Mouse (Mus musculus): ENCODE measurements around the gene Kcnj14. TPM values are rescaled to one million over a fixed set of nuclear protein-coding genes. Genes with fewer than 3 reads are reported as not detected.

Kcnj14 gene
- polyA plus RNA-seq, 1 experiment: 0.22 TPM

- H3K79me3 ChIP-seq (ENCODE audit: low read depth): no peaks in the 10 kb centered on the region
- no peak overlapping the region for H3K4me3 ChIP-seq (ENCODE audit: insufficient read depth, poor library complexity, severe bottlenecking)
- H3K36me3 ChIP-seq (ENCODE audit: control insufficient read depth, insufficient read depth): no peaks in the 10 kb centered on the region
- no peaks in the 10 kb centered on the region for H3K27me3 ChIP-seq (ENCODE audit: control insufficient read depth, insufficient read depth, insufficient read length)
- H3K79me2 ChIP-seq (ENCODE audit: control insufficient read depth, insufficient read depth): no peaks in the 10 kb centered on the region
- no peak overlapping the region for H3ac ChIP-seq (ENCODE audit: control insufficient read depth, insufficient read length, low read depth)
- no peak for TF ChIP-seq USF1 (IDR thresholded peaks at IDR 0.05; ENCODE audit: low read depth)
- no peak for TF ChIP-seq MYOD1 (IDR thresholded peaks at IDR 0.05; ENCODE audit: control insufficient read depth, insufficient read length, low read depth)
- TF ChIP-seq MYOG (IDR thresholded peaks at IDR 0.05; ENCODE audit: control insufficient read depth, extremely low read depth, insufficient read length): no peak
- no peak for TF ChIP-seq FOSL1 (IDR thresholded peaks at IDR 0.05; ENCODE audit: insufficient read depth, low read length, poor library complexity, severe bottlenecking)
- no peak for TF ChIP-seq CTCF (IDR thresholded peaks at IDR 0.05; ENCODE audit: control insufficient read depth, insufficient read depth, insufficient read length)
- no peak for TF ChIP-seq CEBPB (IDR thresholded peaks at IDR 0.05; ENCODE audit: low read depth)
- no peak for TF ChIP-seq MAX (IDR thresholded peaks at IDR 0.05)
Measured at GRCm38 (mm10) chr7:45842950-45843744, 18.6 kb upstream of the Kcnj14 start.

- Histone ChIP-seq H3K36me3 (ENCODE audit: control insufficient read depth, insufficient read depth) (peaks cover 8% of the 10 kb centered on the region), H3ac (ENCODE audit: control insufficient read depth, insufficient read length, low read depth) (no peak overlapping the region), H3K79me2 (ENCODE audit: control insufficient read depth, insufficient read depth) (peaks cover 18% of the 10 kb centered on the region), H3K79me3 (ENCODE audit: low read depth) (peaks cover 16% of the 10 kb centered on the region), H3K27me3 (ENCODE audit: control insufficient read depth, insufficient read depth, insufficient read length) (peaks cover 20% of the 10 kb centered on the region), H3K4me3 (ENCODE audit: insufficient read depth, poor library complexity, severe bottlenecking) (no peak overlapping the region)
- no peak for TF ChIP-seq CEBPB (IDR thresholded peaks at IDR 0.05; ENCODE audit: low read depth)
- TF ChIP-seq MYOD1 (IDR thresholded peaks at IDR 0.05; ENCODE audit: control insufficient read depth, insufficient read length, low read depth): no peak
- TF ChIP-seq FOSL1 (IDR thresholded peaks at IDR 0.05; ENCODE audit: insufficient read depth, low read length, poor library complexity, severe bottlenecking): no peak
- no peak for TF ChIP-seq MAX (IDR thresholded peaks at IDR 0.05)
- TF ChIP-seq MYOG (IDR thresholded peaks at IDR 0.05; ENCODE audit: control insufficient read depth, extremely low read depth, insufficient read length): no peak
- no peak for TF ChIP-seq USF1 (IDR thresholded peaks at IDR 0.05; ENCODE audit: low read depth)
- TF ChIP-seq CTCF (IDR thresholded peaks at IDR 0.05; ENCODE audit: control insufficient read depth, insufficient read depth, insufficient read length): no peak
Measured at GRCm38 (mm10) chr7:45833924-45834323, 9.3 kb upstream of the Kcnj14 start.

- H3ac ChIP-seq (ENCODE audit: control insufficient read depth, insufficient read length, low read depth): no peak overlapping the region
- peaks cover 24% of the 10 kb centered on the region for H3K79me2 ChIP-seq (ENCODE audit: control insufficient read depth, insufficient read depth)
- no peak overlapping the region for H3K4me3 ChIP-seq (ENCODE audit: insufficient read depth, poor library complexity, severe bottlenecking)
- H3K79me3 ChIP-seq (ENCODE audit: low read depth): peaks cover 20% of the 10 kb centered on the region
- peaks cover 20% of the 10 kb centered on the region for H3K27me3 ChIP-seq (ENCODE audit: control insufficient read depth, insufficient read depth, insufficient read length)
- H3K36me3 ChIP-seq (ENCODE audit: control insufficient read depth, insufficient read depth): peaks cover 13% of the 10 kb centered on the region
- TF ChIP-seq CEBPB (IDR thresholded peaks at IDR 0.05; ENCODE audit: low read depth): no peak
- TF ChIP-seq MAX (IDR thresholded peaks at IDR 0.05): no peak
- TF ChIP-seq USF1 (IDR thresholded peaks at IDR 0.05; ENCODE audit: low read depth): no peak
- no peak for TF ChIP-seq MYOD1 (IDR thresholded peaks at IDR 0.05; ENCODE audit: control insufficient read depth, insufficient read length, low read depth)
- no peak for TF ChIP-seq CTCF (IDR thresholded peaks at IDR 0.05; ENCODE audit: control insufficient read depth, insufficient read depth, insufficient read length)
- no peak for TF ChIP-seq MYOG (IDR thresholded peaks at IDR 0.05; ENCODE audit: control insufficient read depth, extremely low read depth, insufficient read length)
- TF ChIP-seq FOSL1 (IDR thresholded peaks at IDR 0.05; ENCODE audit: insufficient read depth, low read length, poor library complexity, severe bottlenecking): no peak
Measured at GRCm38 (mm10) chr7:45833148-45833790, 8.7 kb upstream of the Kcnj14 start.

GRCm38 (mm10) chr7:45832428-45832827 is 7.8 kb upstream of the Kcnj14 start:
- peaks cover 24% of the 10 kb centered on the region for H3K79me3 ChIP-seq (ENCODE audit: low read depth)
- peaks cover 20% of the 10 kb centered on the region for H3K27me3 ChIP-seq (ENCODE audit: control insufficient read depth, insufficient read depth, insufficient read length)
- no peak overlapping the region for H3K4me3 ChIP-seq (ENCODE audit: insufficient read depth, poor library complexity, severe bottlenecking)
- no peak overlapping the region for H3ac ChIP-seq (ENCODE audit: control insufficient read depth, insufficient read length, low read depth)
- peaks cover 31% of the 10 kb centered on the region for H3K79me2 ChIP-seq (ENCODE audit: control insufficient read depth, insufficient read depth)
- peaks cover 20% of the 10 kb centered on the region for H3K36me3 ChIP-seq (ENCODE audit: control insufficient read depth, insufficient read depth)
- no peak for TF ChIP-seq MYOD1 (IDR thresholded peaks at IDR 0.05; ENCODE audit: control insufficient read depth, insufficient read length, low read depth)
- no peak for TF ChIP-seq CEBPB (IDR thresholded peaks at IDR 0.05; ENCODE audit: low read depth)
- no peak for TF ChIP-seq USF1 (IDR thresholded peaks at IDR 0.05; ENCODE audit: low read depth)
- TF ChIP-seq FOSL1 (IDR thresholded peaks at IDR 0.05; ENCODE audit: insufficient read depth, low read length, poor library complexity, severe bottlenecking): no peak
- TF ChIP-seq MYOG (IDR thresholded peaks at IDR 0.05; ENCODE audit: control insufficient read depth, extremely low read depth, insufficient read length): no peak
- TF ChIP-seq MAX (IDR thresholded peaks at IDR 0.05): no peak
- TF ChIP-seq CTCF (IDR thresholded peaks at IDR 0.05; ENCODE audit: control insufficient read depth, insufficient read depth, insufficient read length): no peak

GRCm38 (mm10) chr7:45831128-45831525 is 6.5 kb upstream of the Kcnj14 start:
- peaks cover 31% of the 10 kb centered on the region for H3K36me3 ChIP-seq (ENCODE audit: control insufficient read depth, insufficient read depth)
- TF ChIP-seq CEBPB (IDR thresholded peaks at IDR 0.05; ENCODE audit: low read depth) (no peak), CTCF (IDR thresholded peaks at IDR 0.05; ENCODE audit: control insufficient read depth, insufficient read depth, insufficient read length) (no peak), MYOD1 (IDR thresholded peaks at IDR 0.05; ENCODE audit: control insufficient read depth, insufficient read length, low read depth) (no peak), MAX (IDR thresholded peaks at IDR 0.05) (no peak), FOSL1 (IDR thresholded peaks at IDR 0.05; ENCODE audit: insufficient read depth, low read length, poor library complexity, severe bottlenecking) (no peak), MYOG (IDR thresholded peaks at IDR 0.05; ENCODE audit: control insufficient read depth, extremely low read depth, insufficient read length) (no peak)
- no peak overlapping the region for H3ac ChIP-seq (ENCODE audit: control insufficient read depth, insufficient read length, low read depth)
- H3K79me3 ChIP-seq (ENCODE audit: low read depth): peaks cover 29% of the 10 kb centered on the region
- H3K4me3 ChIP-seq (ENCODE audit: insufficient read depth, poor library complexity, severe bottlenecking): peak overlapping the region; percentile 78
- peaks cover 42% of the 10 kb centered on the region for H3K79me2 ChIP-seq (ENCODE audit: control insufficient read depth, insufficient read depth)
- H3K27me3 ChIP-seq (ENCODE audit: control insufficient read depth, insufficient read depth, insufficient read length): peaks cover 20% of the 10 kb centered on the region

Measured in C2C12 (cell line).